Mouse (Mus musculus) lung, embryonic 15.5 days (tissue): ENCODE measurements at regions not wholly inside any gene's neighbourhood (a gene's known extent, or its start where the extent isn't known, plus 50 kb on each side); places are given as distances from the start of the nearest gene placed in this dataset.
"Not testable (repeated sequence)": the region's sequence is repeated elsewhere in the genome, so short reads cannot be mapped to it uniquely, and the experiment has no call there.

Experiments used
- ATAC-seq: fragments of 200-750 bp; cut with Nextera tagmentation; 2 replicates; pipeline ENCODE4 v1.8.0; 2017; ENCODE audit warnings: moderate number of reproducible peaks, borderline replicate concordance; ENCODE audit not compliant: low FRiP score, low TSS enrichment; ENCODE audit errors: extremely low read depth
- H3K27ac ChIP-seq: fragments of 300-500 bp; sonication (generic); 2 replicates; pipeline ENCODE4 v1.5.1; 2015; ENCODE audit warnings: moderate library complexity, mild to moderate bottlenecking, inconsistent platforms
- H3K27me3 ChIP-seq: fragments of 300-500 bp; sonication (generic); 2 replicates; pipeline ENCODE4 v1.6.1; 2015; ENCODE audit warnings: inconsistent platforms
- H3K36me3 ChIP-seq: fragments of 300-500 bp; sonication (generic); 2 replicates; pipeline ENCODE4 v1.6.1; 2015; ENCODE audit warnings: inconsistent platforms
- H3K4me1 ChIP-seq: fragments of 300-500 bp; sonication (generic); 2 replicates; pipeline ENCODE4 v1.6.1; 2015; ENCODE audit warnings: inconsistent platforms
- H3K4me2 ChIP-seq: fragments of 300-500 bp; sonication (generic); 2 replicates; pipeline ENCODE4 v1.6.1; 2015; ENCODE audit warnings: inconsistent platforms, mild to moderate bottlenecking, moderate library complexity
- H3K4me3 ChIP-seq: fragments of 300-500 bp; sonication (generic); 2 replicates; pipeline ENCODE4 v1.5.1; 2015; ENCODE audit warnings: mild to moderate bottlenecking, inconsistent platforms
- H3K9ac ChIP-seq: fragments of 300-500 bp; sonication (generic); 2 replicates; pipeline ENCODE4 v1.6.1; 2015; ENCODE audit warnings: inconsistent platforms
- H3K9me3 ChIP-seq: fragments of 300-500 bp; sonication (generic); 2 replicates; pipeline ENCODE4 v1.6.1; 2016; ENCODE audit warnings: inconsistent platforms
- WGBS: fragments of 180-500 bp; shearing (Covaris S2); methylation state at CpG from one replicate; pipeline ENCODE4 v1.1.7; 2015; 5-methylcytosine and 5-hydroxymethylcytosine counted together

DNA sequence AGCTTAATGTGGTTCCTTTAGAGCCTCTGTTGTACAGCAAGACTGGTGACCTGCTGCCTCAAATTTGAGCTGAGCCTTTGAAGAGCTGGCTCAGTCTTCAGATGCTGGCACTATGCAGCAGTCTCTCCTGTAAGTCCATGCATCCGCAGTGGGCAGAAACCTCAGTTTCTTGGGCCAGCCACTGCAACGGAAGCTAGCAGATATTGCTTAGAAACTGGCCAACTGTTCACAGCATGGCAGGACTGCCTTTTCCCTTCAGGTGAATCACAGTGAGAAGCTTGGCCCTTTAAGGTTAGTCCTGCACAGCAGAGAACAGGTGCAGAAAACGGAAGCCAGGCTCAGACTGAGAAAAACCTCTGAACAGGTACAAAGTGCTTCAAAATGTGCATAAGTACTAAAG, 1976.8 kb upstream of the G6pd2 start:
- H3K4me3 ChIP-seq: no peak overlapping the region
- ATAC-seq: no peak
- no peak overlapping the region for H3K27ac ChIP-seq
- no peaks in the 10 kb centered on the region for H3K4me1 ChIP-seq
- 82% methylated on average over 3 of the region's 3 CpGs for WGBS
- no peaks in the 10 kb centered on the region for H3K27me3 ChIP-seq
- no peak overlapping the region for H3K4me2 ChIP-seq
- no peaks in the 10 kb centered on the region for H3K9me3 ChIP-seq
- H3K9ac ChIP-seq: no peak overlapping the region
- no peaks in the 10 kb centered on the region for H3K36me3 ChIP-seq

- Histone ChIP-seq H3K4me3 (no peak overlapping the region), H3K4me2 (no peak overlapping the region), H3K4me1 (no peaks in the 10 kb centered on the region), H3K36me3 (no peaks in the 10 kb centered on the region), H3K9ac (no peak overlapping the region), H3K27ac (no peak overlapping the region), H3K9me3 (no peaks in the 10 kb centered on the region), H3K27me3 (no peaks in the 10 kb centered on the region)
- no peak for ATAC-seq
- 55% methylated on average over 1 of the region's 1 CpGs for WGBS
Measured at GRCm38 (mm10) chr5:59845745-59846144, 1962.9 kb upstream of the G6pd2 start.

DNA sequence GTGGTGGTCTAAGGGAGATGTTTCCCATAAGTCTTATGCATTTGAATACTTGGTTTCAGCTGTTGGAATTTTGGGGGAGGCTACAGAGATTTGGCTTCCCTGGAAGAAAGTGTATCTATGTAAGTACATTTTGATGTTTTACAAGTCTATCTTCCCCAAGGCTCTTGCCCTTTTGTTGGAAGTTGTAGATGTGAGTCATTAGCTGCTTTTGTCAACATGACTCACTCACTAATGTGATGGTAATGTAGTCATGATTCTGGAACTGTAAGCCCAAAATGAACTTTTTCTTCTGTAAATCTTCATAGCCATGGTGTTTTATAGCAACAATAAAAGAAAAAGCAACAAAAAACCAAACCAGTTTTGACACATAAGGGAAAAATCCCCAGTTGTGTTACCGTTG, 1961.0 kb upstream of the G6pd2 start:
- no peaks in the 10 kb centered on the region for H3K4me1 ChIP-seq
- WGBS: 96% methylated on average over 1 of the region's 1 CpGs
- no peak overlapping the region for H3K4me3 ChIP-seq
- no peak overlapping the region for H3K9ac ChIP-seq
- H3K4me2 ChIP-seq: no peak overlapping the region
- no peaks in the 10 kb centered on the region for H3K27me3 ChIP-seq
- no peak overlapping the region for H3K27ac ChIP-seq
- no peak for ATAC-seq
- no peaks in the 10 kb centered on the region for H3K9me3 ChIP-seq
- no peaks in the 10 kb centered on the region for H3K36me3 ChIP-seq

GRCm38 (mm10) chr5:59893952-59894724, 1914.5 kb upstream of the G6pd2 start:
- H3K9ac ChIP-seq: no peak overlapping the region
- no peak overlapping the region for H3K4me3 ChIP-seq
- 70% methylated on average over 6 of the region's 6 CpGs for WGBS
- H3K4me2 ChIP-seq: no peak overlapping the region
- no peaks in the 10 kb centered on the region for H3K4me1 ChIP-seq
- no peaks in the 10 kb centered on the region for H3K36me3 ChIP-seq
- no peak overlapping the region for H3K27ac ChIP-seq
- H3K27me3 ChIP-seq: no peaks in the 10 kb centered on the region
- no peak for ATAC-seq
- H3K9me3 ChIP-seq: no peaks in the 10 kb centered on the region

GRCm38 (mm10) chr5:59921910-59922309, 1886.7 kb upstream of the G6pd2 start:
- Histone ChIP-seq H3K27ac (no peak overlapping the region), H3K4me1 (no peaks in the 10 kb centered on the region), H3K36me3 (no peaks in the 10 kb centered on the region), H3K9ac (no peak overlapping the region), H3K9me3 (no peaks in the 10 kb centered on the region), H3K4me3 (no peak overlapping the region), H3K4me2 (no peak overlapping the region), H3K27me3 (no peaks in the 10 kb centered on the region)
- 68% methylated on average over 4 of the region's 4 CpGs for WGBS
- no peak for ATAC-seq

DNA sequence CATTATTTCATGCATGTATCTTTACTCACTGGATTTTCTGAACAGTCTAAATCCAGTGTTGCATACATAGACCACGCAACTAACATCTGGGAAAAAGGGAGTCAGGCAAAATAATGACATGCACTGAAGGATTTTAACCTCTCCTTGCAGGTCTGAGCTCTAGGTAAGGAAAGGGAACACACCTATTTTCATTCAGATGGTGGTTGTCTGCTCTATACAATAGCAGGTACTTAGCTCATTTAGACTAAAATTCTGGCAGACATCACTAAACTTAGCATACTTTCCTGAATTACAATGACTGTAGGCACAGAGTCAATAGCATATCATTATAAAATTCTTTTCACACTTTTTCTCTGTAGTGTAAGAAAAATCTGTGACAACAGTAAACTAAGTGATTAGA, 1867.8 kb upstream of the G6pd2 start:
- no peak overlapping the region for H3K4me2 ChIP-seq

GRCm38 (mm10) chr5:59945761-59946160, 1862.9 kb upstream of the G6pd2 start:
- Histone ChIP-seq H3K4me3 (no peak overlapping the region), H3K27me3 (no peaks in the 10 kb centered on the region), H3K9me3 (no peaks in the 10 kb centered on the region), H3K9ac (no peak overlapping the region), H3K4me1 (no peaks in the 10 kb centered on the region), H3K4me2 (no peak overlapping the region), H3K36me3 (no peaks in the 10 kb centered on the region), H3K27ac (no peak overlapping the region)
- ATAC-seq: no peak

More for the DNA sequence above, 1867.8 kb upstream of the G6pd2 start:
- H3K9me3 ChIP-seq: no peaks in the 10 kb centered on the region
- no peak overlapping the region for H3K27ac ChIP-seq
- no peak overlapping the region for H3K9ac ChIP-seq
- H3K36me3 ChIP-seq: no peaks in the 10 kb centered on the region
- WGBS: 77% methylated on average over 1 of the region's 1 CpGs
- no peak overlapping the region for H3K4me3 ChIP-seq
- H3K27me3 ChIP-seq: no peaks in the 10 kb centered on the region
- no peak for ATAC-seq
- H3K4me1 ChIP-seq: no peaks in the 10 kb centered on the region

GRCm38 (mm10) chr5:59947831-59948568, 1860.6 kb upstream of the G6pd2 start:
- Histone ChIP-seq H3K4me2 (no peak overlapping the region), H3K27me3 (no peaks in the 10 kb centered on the region), H3K4me3 (no peak overlapping the region), H3K36me3 (no peaks in the 10 kb centered on the region), H3K27ac (no peak overlapping the region), H3K9ac (no peak overlapping the region), H3K4me1 (no peaks in the 10 kb centered on the region), H3K9me3 (no peaks in the 10 kb centered on the region)
- 89% methylated on average over 4 of the region's 4 CpGs for WGBS
- ATAC-seq: no peak

GRCm38 (mm10) chr5:59956240-59956639, 1852.4 kb upstream of the G6pd2 start:
- H3K27me3 ChIP-seq, H3K9me3 ChIP-seq, ATAC-seq, H3K9ac ChIP-seq, H3K27ac ChIP-seq, H3K4me3 ChIP-seq, H3K4me1 ChIP-seq, H3K36me3 ChIP-seq, H3K4me2 ChIP-seq: not testable (repeated sequence)
- 87% methylated on average over 7 of the region's 7 CpGs for WGBS

DNA sequence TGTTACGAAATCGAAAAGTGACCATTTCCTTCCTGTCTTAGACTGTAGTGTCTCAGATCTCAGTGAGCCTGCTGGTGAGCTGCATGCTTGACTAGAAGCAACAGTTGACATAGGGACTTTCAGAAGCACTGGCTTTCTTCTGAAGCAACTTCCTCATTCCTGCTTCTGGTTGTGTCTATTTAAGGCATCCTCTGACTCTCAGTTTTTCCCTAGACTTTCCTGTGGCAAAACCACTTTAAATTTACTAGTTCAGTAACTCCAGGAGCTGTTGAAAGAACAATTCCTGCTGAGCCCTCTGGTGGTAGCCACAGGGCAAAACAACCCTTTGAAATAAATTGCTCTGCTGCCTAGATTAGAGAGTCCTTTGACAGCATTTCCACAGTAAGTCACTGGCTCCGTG, 1811.9 kb upstream of the G6pd2 start:
- Histone ChIP-seq H3K4me1 (no peaks in the 10 kb centered on the region), H3K4me3 (no peak overlapping the region), H3K27me3 (no peaks in the 10 kb centered on the region), H3K9ac (no peak overlapping the region), H3K9me3 (no peaks in the 10 kb centered on the region), H3K4me2 (no peak overlapping the region), H3K36me3 (no peaks in the 10 kb centered on the region), H3K27ac (no peak overlapping the region)
- no peak for ATAC-seq
- WGBS: 63% methylated on average over 3 of the region's 3 CpGs

GRCm38 (mm10) chr5:60042603-60043175, 1765.9 kb upstream of the G6pd2 start:
- H3K27me3 ChIP-seq, H3K4me2 ChIP-seq, H3K4me3 ChIP-seq, H3K4me1 ChIP-seq, H3K27ac ChIP-seq, H3K9ac ChIP-seq, H3K36me3 ChIP-seq, H3K9me3 ChIP-seq: not testable (repeated sequence)
- WGBS: 88% methylated on average over 6 of the region's 7 CpGs
- peak; percentile 100 for ATAC-seq

- WGBS: 80% methylated on average over 3 of the region's 3 CpGs
- Histone ChIP-seq H3K9me3 (no peaks in the 10 kb centered on the region), H3K4me3 (no peak overlapping the region), H3K27ac (no peak overlapping the region), H3K4me1 (no peaks in the 10 kb centered on the region), H3K27me3 (no peaks in the 10 kb centered on the region), H3K36me3 (no peaks in the 10 kb centered on the region), H3K4me2 (no peak overlapping the region), H3K9ac (no peak overlapping the region)
- ATAC-seq: no peak
Measured at GRCm38 (mm10) chr5:60049053-60049452, 1759.6 kb upstream of the G6pd2 start.
